ENCODE assay signal across 9 mouse cellular contexts in genomic region chr9:43261941-43262340, GRCm38 (mm10). TPM values are rescaled to one million over a fixed set of nuclear protein-coding genes. Genes with fewer than 3 reads are reported as not detected.
A peak's percentile ranks its signal among the peaks of the same experiment; 100 is the strongest.
DNase-seq lines count a peak whose midpoint lies in the region; ATAC-seq lines count a peak whose summit lies in the region.
"Had no signal": no experiment of that assay in that cellular context is flagged by ENCODE, and none has a peak within 500 bp of the region (broad histone marks: within the 10 kb centered on the region; RNA-seq: fewer than 3 reads in every experiment).

No protein-coding gene starts in this region.

- H3K27ac ChIP-seq in forebrain, embryonic 10.5 days: peak overlapping the region; percentile 83
- no peak overlapping the region for H3K27ac ChIP-seq in forebrain, embryonic 13.5 days
- peak overlapping the region; percentile 94 for H3K27ac ChIP-seq in limb, embryonic 12.5 days

- 36% methylated on average over 2 of the region's 2 CpGs for WGBS in forebrain, embryonic 10.5 days
- WGBS in forebrain, embryonic 13.5 days: 59% methylated on average over 2 of the region's 2 CpGs
- WGBS in limb, embryonic 12.5 days: 25% methylated on average over 2 of the region's 2 CpGs

- DNase-seq in forebrain, embryonic 10.5 days (ENCODE audit: extremely low spot score, low spot score): no peak
- peak; percentile 20 for DNase-seq in right cerebral cortex, adult 18-20 months
- DNase-seq in right cerebral cortex, postnatal 36 days (ENCODE audit: low spot score in 2 of 2): no peak
- DNase-seq in adrenal gland, postnatal 36 days: no peak
- DNase-seq in testis, postnatal 10 days (ENCODE audit: low spot score): no peak
- DNase-seq: B cell, adult 2 months had no signal

- H3K9me3 ChIP-seq in forebrain, embryonic 10.5 days: no peaks in the 10 kb centered on the region
- no peaks in the 10 kb centered on the region for H3K9me3 ChIP-seq in forebrain, embryonic 13.5 days (replicated peaks)
- H3K9me3 ChIP-seq in limb, embryonic 12.5 days: no peaks in the 10 kb centered on the region

- no peak overlapping the region for H3K4me3 ChIP-seq in forebrain, embryonic 10.5 days
- no peak overlapping the region for H3K4me3 ChIP-seq in forebrain, embryonic 13.5 days
- no peak overlapping the region for H3K4me3 ChIP-seq in limb, embryonic 12.5 days (replicated peaks)

- no peak for ATAC-seq in forebrain, embryonic 13.5 days
- no peak for ATAC-seq in limb, embryonic 12.5 days (ENCODE audit: insufficient number of reproducible peaks, insufficient read depth, low FRiP score, low TSS enrichment, low read depth)
- ATAC-seq in megakaryocyte-erythroid progenitor cell, adult 5-6 weeks (replicated peaks; ENCODE audit: low FRiP score, low TSS enrichment, poor library complexity, severe bottlenecking): no peak

- no peaks in the 10 kb centered on the region for H3K36me3 ChIP-seq in forebrain, embryonic 10.5 days (replicated peaks)
- H3K36me3 ChIP-seq in forebrain, embryonic 13.5 days (ENCODE audit: poor library complexity, severe bottlenecking): no peaks in the 10 kb centered on the region
- H3K36me3 ChIP-seq in limb, embryonic 12.5 days: no peaks in the 10 kb centered on the region

- H3K27me3 ChIP-seq in forebrain, embryonic 10.5 days (ENCODE audit: poor library complexity, severe bottlenecking): peaks cover 25% of the 10 kb centered on the region
- no peaks in the 10 kb centered on the region for H3K27me3 ChIP-seq in forebrain, embryonic 13.5 days
- no peaks in the 10 kb centered on the region for H3K27me3 ChIP-seq in limb, embryonic 12.5 days

- H3K4me1 ChIP-seq in forebrain, embryonic 10.5 days: peaks cover 82% of the 10 kb centered on the region
- peaks cover 14% of the 10 kb centered on the region for H3K4me1 ChIP-seq in forebrain, embryonic 13.5 days
- peaks cover 79% of the 10 kb centered on the region for H3K4me1 ChIP-seq in limb, embryonic 12.5 days (replicated peaks)

- H3K9ac ChIP-seq in forebrain, embryonic 13.5 days: no peak overlapping the region
- no peak overlapping the region for H3K9ac ChIP-seq in limb, embryonic 12.5 days (replicated peaks)

- H3K4me2 ChIP-seq in forebrain, embryonic 13.5 days: no peak overlapping the region
- H3K4me2 ChIP-seq in limb, embryonic 12.5 days: no peak overlapping the region

RNA-seq across cellular contexts. Expression of gene Oaf, which starts 22.2 kb away (rescaled TPM):
- 42.1 and 46.5 TPM in 2 replicates for polyA plus RNA-seq in forebrain, embryonic 10.5 days (2016; fragmentation: Nextera tagmentation; extraction: Ambion mirVana)
- polyA plus RNA-seq in forebrain, embryonic 13.5 days (2015; fragmentation: Nextera tagmentation; extraction: Ambion mirVana): 7.6 and 9.1 TPM in 2 replicates
- polyA plus RNA-seq in limb, embryonic 12.5 days (2016; fragmentation: Nextera tagmentation; extraction: Ambion mirVana): 100 and 102 TPM in 2 replicates
- total RNA-seq in adrenal gland, postnatal 36 days (2021): 10 to 100 TPM; 12.8 to 34.7 TPM
- total RNA-seq in megakaryocyte-erythroid progenitor cell, adult 5-6 weeks (2014; fragmentation: Nextera tagmentation): 23.8 and 24.9 TPM in 2 replicates
- total RNA-seq in megakaryocyte-erythroid progenitor cell, adult 5-6 weeks (2017): 5.7 and 17.9 TPM in 2 replicates

RNA-seq across cellular contexts. Expression of gene Trim29, which starts 48.7 kb away (rescaled TPM):
- 1.2 and 1.4 TPM in 2 replicates for polyA plus RNA-seq in forebrain, embryonic 10.5 days (2016; fragmentation: Nextera tagmentation; extraction: Ambion mirVana)
- polyA plus RNA-seq in forebrain, embryonic 13.5 days (2015; fragmentation: Nextera tagmentation; extraction: Ambion mirVana): 0.13 TPM in 1 of 2 replicates, not detected in the other
- 10.9 and 11.1 TPM in 2 replicates for polyA plus RNA-seq in limb, embryonic 12.5 days (2016; fragmentation: Nextera tagmentation; extraction: Ambion mirVana)
- total RNA-seq in adrenal gland, postnatal 36 days (2021): under 1 TPM; 0.10 to 0.30 TPM
- total RNA-seq in megakaryocyte-erythroid progenitor cell, adult 5-6 weeks (2014; fragmentation: Nextera tagmentation): not detected in 2 replicates
- not detected in 2 replicates for total RNA-seq in megakaryocyte-erythroid progenitor cell, adult 5-6 weeks (2017)

RNA-seq across cellular contexts. Expression of gene Pou2f3, which starts 51.8 kb away (rescaled TPM):
- not detected in 2 replicates for polyA plus RNA-seq in forebrain, embryonic 10.5 days (2016; fragmentation: Nextera tagmentation; extraction: Ambion mirVana)
- not detected in 2 replicates for polyA plus RNA-seq in forebrain, embryonic 13.5 days (2015; fragmentation: Nextera tagmentation; extraction: Ambion mirVana)
- not detected in 2 replicates for polyA plus RNA-seq in limb, embryonic 12.5 days (2016; fragmentation: Nextera tagmentation; extraction: Ambion mirVana)
- total RNA-seq in adrenal gland, postnatal 36 days (2021): not detected
- not detected in 2 replicates for total RNA-seq in megakaryocyte-erythroid progenitor cell, adult 5-6 weeks (2014; fragmentation: Nextera tagmentation)
- not detected in 2 replicates for total RNA-seq in megakaryocyte-erythroid progenitor cell, adult 5-6 weeks (2017)
